Mouse (Mus musculus) Patski (cell line): ENCODE results near the gene Zbtb22. TPM values are rescaled to one million over a fixed set of nuclear protein-coding genes. Genes with fewer than 3 reads are reported as not detected.
"Not testable (repeated sequence)": the region's sequence is repeated elsewhere in the genome, so short reads cannot be mapped to it uniquely, and the experiment has no call there.

Experiments
- ATAC-seq: fragments of 100-300 bp; one replicate; pipeline ENCODE4 v1.8.0; 2021
- CTCF ChIA-PET: fragments of 350-600 bp; sonication (Branson Sonifier 250); formaldehyde crosslinking; loops from one replicate; lab custom pipeline; 2022; ENCODE audit warnings: inconsistent platforms; lab: Charles Lee
- POLR2A ChIA-PET: fragments of 350-600 bp; sonication (Branson Sonifier 250); formaldehyde crosslinking; loops from one replicate; lab custom pipeline; 2022; ENCODE audit warnings: antibody characterized with exemption, inconsistent platforms; lab: Charles Lee
- DNase-seq: peaks from one replicate; pipeline ENCODE4 v3.0.0-alpha.2; 2011; ENCODE audit warnings: low read depth, low spot score
- H3K27me3 ChIP-seq: fragments of 371-371 bp; one replicate; pipeline ENCODE4 v1.5.1; 2021
- CTCF ChIP-seq: fragments of 100-300 bp; IDR thresholded peaks from one replicate; pipeline ENCODE4 v1.5.1; 2021
- in situ Hi-C: fragments of 300-500 bp; cut with MboI; formaldehyde crosslinking; loops from 3 replicates; pipeline ENCODE4 v1.11.1; 2018; ENCODE audit warnings: low pct_unique_long_range_greater_than_20kb, mixed read lengths
- polyA plus RNA-seq: library from polyadenylated mRNA; unstranded; gene quantifications from one replicate; pipeline ENCODE4 v1.2.3, GENCODE M21; 2021

The Zbtb22 gene
- polyA plus RNA-seq, 1 experiment from 2014 or later, result 30.7 TPM

DNA sequence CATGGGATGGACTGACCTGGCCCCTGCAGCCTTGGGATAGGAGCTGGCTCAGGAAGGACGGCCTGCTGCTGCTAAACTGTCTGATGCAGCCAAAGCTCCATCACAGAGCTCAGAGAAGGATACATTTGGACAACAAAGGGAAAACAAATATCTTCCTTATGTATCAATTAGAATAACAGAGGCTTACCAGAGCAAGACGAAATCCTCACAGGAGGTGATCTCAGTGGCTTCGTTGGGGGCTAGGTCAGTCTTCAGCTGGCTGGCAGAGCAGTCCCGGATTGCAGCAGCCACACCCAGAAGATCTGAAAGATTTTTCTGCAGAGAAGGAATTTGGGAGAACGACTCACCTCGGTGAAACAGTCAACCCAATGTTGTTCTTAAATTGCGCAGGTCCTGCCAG, 23.3 kb upstream of the Zbtb22 start:
- in situ Hi-C loops, result no loop called here

DNA sequence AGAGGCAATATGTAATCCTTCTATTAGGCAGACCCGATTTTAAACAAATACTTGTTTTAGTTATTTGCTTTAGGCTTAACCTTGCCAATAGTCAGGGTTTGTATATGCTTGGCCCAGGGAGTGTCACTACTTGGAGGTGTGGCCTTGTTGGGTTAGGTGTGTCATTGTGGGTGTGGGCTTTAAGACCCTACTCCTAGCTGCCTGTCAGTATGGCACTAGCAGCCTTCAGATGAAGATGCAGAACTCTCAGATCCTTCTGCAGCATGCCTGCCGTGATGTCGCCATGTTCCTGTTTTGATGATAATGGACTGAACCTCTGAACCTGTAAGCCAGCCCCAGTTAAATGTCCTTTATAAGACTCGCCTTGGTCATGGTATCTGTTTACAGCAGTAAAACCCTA, 22.7 kb upstream of the Zbtb22 start:
- H3K27me3 ChIP-seq, DNase-seq, POLR2A ChIA-PET, ATAC-seq, CTCF ChIA-PET, in situ Hi-C loops: not testable (repeated sequence)

More for the DNA sequence above, 23.3 kb upstream of the Zbtb22 start:
- TF ChIP-seq CTCF, result no peak
- POLR2A ChIA-PET, result no interaction called here
- DNase-seq, result no peak
- no peaks in the 10 kb centered on the region for H3K27me3 ChIP-seq
- ATAC-seq, result no peak
- CTCF ChIA-PET, result no interaction called here

DNA sequence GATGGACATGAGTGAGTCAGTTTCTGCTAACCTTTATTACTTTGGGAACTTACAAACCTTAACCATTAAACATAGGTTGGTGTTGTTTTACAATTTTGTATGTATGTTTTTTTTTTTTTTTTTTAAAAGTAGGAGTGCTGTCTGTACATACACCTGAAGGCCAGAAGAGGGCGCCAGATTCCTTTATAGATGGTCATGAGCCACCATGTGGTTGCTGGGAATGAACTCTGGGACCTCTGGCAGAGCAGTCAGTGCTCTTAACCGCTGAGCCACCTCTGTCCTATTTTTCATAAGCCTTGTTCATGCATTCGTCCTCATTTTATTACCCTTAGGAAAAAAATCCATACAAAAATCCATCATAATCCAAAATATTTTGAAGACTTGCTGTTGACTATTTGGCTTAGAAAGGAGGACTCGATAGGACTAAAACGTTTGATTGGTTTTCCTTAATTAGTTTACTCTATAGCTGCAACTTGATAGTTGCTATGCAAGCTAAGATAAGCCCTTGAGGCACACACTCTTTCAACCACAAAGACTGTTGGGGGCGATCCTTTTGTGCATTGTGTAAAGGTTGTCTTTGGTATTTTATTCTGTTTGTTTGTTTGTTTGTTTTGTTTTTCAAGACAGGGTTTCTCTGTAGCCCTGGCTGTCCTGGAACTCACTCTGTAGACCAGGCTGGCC, 18.4 kb upstream of the Zbtb22 start:
- POLR2A ChIA-PET, result interaction anchor here (1.0 kb wide), 1 partner anchor 11 kb away, joined by 4 read pairs; no protein-coding TSS in a partner anchor

DNA sequence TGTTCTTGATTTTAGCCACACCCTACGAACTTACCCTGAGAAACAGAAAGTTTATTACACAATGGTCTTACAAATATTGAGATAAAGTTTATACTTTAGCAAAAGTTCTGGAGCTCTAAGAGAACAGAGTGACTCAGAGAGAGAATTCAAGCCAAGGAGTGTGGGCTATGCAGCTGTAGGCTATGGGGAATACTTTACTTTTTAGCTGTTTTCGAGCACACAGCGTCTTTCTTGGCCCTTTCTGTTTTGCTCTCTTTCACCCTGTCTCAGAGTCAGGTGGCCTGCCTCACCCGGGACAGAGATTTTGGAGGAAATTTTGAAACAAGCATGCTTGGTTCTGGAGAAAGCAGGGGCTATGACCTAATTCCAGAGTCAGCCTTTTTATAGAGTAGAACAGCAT, 17.5 kb upstream of the Zbtb22 start:
- DNase-seq, in situ Hi-C loops, H3K27me3 ChIP-seq, ATAC-seq: not testable (repeated sequence)
- ChIA-PET POLR2A (interaction anchor here (1.0 kb wide), 1 partner anchor 10 kb away, joined by 4 read pairs; no protein-coding TSS in a partner anchor), CTCF (interaction anchor here (0.8 to 5.6 kb wide), 5 partner anchors 10 to 42 kb away, joined by 3 to 38 read pairs (median 4); partner anchors contain the start of genes Daxx, Pfdn6 and Wdr46)

More for the DNA sequence above, 18.4 kb upstream of the Zbtb22 start:
- in situ Hi-C loops, result no loop called here
- TF ChIP-seq CTCF, result peak; percentile 78
- ATAC-seq, result no peak
- H3K27me3 ChIP-seq, result no peaks in the 10 kb centered on the region
- CTCF ChIA-PET, result interaction anchor here (0.6 to 5.6 kb wide), 6 partner anchors 11 to 43 kb away, joined by 3 to 38 read pairs (median 4); partner anchors contain the start of genes Daxx, Pfdn6 and Wdr46
- no peak for DNase-seq

DNA sequence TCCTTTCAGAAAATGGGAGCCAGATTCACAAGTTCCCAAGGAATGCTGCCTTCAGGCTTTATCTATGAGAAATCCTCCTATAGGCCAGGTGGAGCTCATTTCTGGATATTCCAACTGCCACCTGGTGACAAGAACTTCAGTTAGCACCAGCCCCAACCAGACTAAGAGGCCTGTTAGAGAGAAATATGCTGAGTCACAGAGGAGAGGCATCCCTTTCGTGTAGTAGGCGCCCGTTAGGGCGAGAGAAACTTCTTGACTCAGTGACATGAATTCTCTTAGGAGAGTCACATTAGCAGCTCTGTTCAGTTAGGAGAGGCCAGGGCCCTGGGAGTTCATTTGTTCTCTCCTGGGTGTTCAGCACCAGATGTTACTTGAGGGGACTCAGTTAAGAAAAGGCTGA, 16.1 kb upstream of the Zbtb22 start:
- DNase-seq, result no peak
- in situ Hi-C loops, result no loop called here
- no peaks in the 10 kb centered on the region for H3K27me3 ChIP-seq
- no peak for TF ChIP-seq CTCF
- POLR2A ChIA-PET, result no interaction called here
- no peak for ATAC-seq
- CTCF ChIA-PET, result no interaction called here

DNA sequence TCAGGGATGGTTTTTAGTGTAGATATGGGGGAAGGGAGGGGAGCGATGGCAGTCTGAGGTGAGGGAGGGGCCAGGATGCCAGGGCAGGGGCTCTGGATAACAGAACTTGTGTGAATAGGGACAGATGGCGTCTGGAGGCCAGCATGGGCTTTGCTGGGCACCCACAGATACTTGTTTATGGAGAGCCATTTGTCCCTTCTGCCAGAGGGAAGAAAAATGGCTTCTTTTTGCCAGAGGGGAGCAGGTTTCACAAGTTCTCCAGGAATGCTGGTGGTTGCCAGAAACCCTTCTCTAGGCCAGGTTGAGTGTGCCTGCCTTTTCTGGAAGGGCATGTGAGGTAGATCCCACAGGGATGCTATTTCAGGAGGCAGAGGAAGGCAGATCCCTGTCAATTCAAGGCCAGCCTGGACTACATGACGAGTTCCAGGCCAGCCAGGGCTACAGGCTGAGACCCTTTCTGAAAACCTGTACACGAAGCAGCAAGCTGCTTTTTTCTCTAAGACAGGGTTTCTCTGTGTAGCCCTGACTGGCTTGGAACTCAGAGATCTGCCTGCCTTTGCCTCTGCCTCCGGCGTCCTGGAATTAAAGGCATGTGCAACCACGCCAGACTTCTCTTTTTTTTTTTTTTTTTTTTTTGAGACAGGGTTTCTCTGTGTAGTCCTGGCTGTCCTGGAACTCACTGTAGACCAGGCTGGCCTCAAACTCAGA, 15.3 kb upstream of the Zbtb22 start:
- no peak for ATAC-seq
- no peak for DNase-seq
- no peak for TF ChIP-seq CTCF
- H3K27me3 ChIP-seq, result no peaks in the 10 kb centered on the region
- ChIA-PET POLR2A (no interaction called here), CTCF (no interaction called here)
- in situ Hi-C loops, result no loop called here

DNA sequence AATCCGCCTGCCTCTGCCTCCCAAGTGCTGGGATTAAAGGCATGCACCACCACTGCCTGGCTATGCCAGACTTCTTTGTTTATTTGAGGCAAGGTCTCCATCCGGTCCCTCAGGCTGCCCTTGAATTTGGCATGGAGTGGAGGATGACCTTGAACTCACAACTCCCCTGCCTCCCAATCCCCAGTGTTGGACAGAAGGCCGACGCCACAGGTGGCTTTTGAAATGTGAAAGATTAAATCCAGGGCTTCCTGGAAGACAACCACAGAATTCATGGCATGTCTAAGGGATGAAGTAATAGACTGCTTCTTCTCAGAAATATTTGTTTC, 14.8 kb upstream of the Zbtb22 start:
- no peak for TF ChIP-seq CTCF
- H3K27me3 ChIP-seq, result no peaks in the 10 kb centered on the region
- ATAC-seq (no peak), DNase-seq (no peak)
- in situ Hi-C loops, result no loop called here
- ChIA-PET POLR2A (no interaction called here), CTCF (no interaction called here)

DNA sequence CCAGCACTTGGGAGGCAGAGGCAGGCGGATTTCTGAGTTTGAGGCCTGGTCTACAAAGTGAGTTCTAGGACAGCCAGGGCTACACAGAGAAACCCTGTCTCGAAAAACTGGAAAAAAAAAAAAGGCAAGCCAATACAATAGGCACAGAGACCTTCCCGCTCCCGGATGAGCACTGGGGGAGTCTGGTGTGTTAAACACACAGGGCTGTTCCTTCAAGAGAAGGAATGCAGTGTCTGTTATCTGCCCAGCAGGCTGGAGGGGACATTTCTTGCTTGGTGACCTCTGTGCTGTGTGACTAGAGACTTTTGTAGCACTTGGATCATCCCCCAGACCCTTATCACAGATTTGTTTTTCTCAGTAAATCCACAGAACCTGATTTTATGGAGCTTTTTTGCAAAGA, 14.1 kb upstream of the Zbtb22 start:
- in situ Hi-C loops, result no loop called here
- H3K27me3 ChIP-seq, result no peaks in the 10 kb centered on the region
- POLR2A ChIA-PET, result no interaction called here
- no peak for TF ChIP-seq CTCF
- DNase-seq (no peak), ATAC-seq (no peak)
- CTCF ChIA-PET, result no interaction called here

DNA sequence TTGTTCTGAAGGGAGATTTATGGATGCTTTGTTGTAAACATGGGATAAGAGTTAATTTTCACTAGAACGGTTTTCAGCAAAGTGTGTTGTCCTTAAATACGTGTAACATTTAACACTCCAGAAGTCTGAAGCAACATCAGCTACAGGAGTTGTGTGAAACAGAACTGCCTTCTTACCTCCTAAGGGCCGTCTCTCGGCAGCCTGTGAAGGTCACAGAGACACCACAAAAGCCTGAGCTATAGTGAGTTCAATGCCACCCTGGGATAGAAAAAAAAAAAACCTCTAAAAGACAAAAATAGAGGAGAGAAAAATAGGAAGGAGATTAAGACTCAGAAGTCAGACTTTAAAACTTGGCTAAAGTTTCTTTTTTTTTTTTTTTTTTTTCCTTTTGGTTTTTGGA, 13.6 kb upstream of the Zbtb22 start:
- TF ChIP-seq CTCF, result no peak
- no peak for DNase-seq
- ATAC-seq, result no peak
- in situ Hi-C loops, result no loop called here
- ChIA-PET POLR2A (no interaction called here), CTCF (no interaction called here)
- H3K27me3 ChIP-seq, result no peaks in the 10 kb centered on the region

DNA sequence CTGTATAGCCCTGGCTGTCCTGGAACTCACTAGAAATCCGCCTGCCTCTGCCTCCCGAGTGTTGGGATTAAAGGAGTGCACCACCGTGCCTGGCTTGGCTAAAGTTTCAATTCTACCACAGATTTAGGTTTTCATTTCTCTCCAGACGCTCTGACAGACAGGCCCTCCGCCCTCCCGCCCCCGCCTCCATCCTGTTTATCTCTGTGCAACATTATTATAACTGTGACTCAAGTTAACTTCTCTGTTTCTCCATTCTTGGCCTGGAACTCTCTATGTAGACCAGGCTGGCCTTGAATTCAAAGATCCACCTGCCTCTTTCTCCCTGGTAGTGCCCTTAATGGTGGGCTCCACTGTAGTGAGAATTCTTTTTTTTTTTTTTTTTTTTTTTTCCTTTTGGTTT, 13.2 kb upstream of the Zbtb22 start:
- in situ Hi-C loops, result no loop called here
- CTCF ChIA-PET, result no interaction called here

DNA sequence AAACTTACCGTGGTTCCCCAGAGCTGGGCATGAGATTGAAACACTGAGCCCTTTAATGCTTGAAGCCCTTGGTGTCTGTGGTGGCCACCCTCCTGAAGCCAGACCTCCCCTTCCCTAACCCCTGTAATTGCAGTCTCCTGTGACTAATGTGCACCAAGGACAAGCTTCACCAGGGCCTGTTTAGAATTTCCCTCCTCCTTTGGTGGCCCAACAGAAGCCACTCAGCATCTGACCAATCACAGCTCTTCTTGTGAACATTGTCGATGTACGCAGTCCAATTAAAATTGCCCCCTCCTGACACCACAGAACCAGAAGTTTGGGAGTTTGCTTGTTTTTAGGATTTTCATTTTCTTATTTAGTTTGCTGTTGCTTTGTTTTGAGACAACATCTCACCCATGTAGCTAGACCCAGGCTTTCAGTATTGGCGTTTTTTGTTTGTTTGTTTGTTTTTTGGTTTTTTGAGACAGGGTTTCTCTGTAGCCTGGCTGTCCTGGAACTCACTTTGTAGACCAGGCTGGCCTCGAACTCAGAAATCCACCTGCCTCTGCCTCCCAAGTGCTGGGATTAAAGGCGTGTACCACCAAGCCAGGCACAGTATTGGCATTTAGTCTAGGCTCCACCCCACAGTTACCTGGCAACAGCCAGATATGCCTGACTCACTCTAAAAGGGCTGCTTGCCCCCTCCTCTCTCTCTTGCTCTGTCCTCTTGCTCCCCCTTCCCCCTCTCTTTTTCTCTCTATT, 11.6 kb upstream of the Zbtb22 start:
- ATAC-seq, POLR2A ChIA-PET, DNase-seq, in situ Hi-C loops, H3K27me3 ChIP-seq, CTCF ChIA-PET: not testable (repeated sequence)

More for the DNA sequence above, 13.2 kb upstream of the Zbtb22 start:
- DNase-seq (no peak), ATAC-seq (no peak)
- H3K27me3 ChIP-seq, result no peaks in the 10 kb centered on the region
- no peak for TF ChIP-seq CTCF
- POLR2A ChIA-PET, result no interaction called here

DNA sequence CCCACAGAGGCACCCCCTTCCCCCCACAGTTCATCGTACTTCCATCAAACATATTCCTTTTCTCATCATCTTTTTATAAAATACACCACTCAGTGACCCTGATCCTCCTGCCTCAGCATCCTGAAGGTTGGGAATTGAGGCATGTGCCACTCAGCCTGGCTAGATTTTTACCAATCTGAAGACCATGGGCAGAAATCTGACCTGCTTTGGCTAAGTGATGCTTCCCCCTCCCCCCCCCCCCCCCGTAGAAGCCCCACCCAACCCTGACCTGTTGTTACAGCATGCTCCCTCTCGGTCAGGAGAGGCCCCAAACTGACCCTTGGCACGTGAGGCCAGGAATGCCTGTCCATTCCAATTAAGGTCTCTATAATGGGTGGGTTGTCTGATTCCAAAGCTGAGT, 10.9 kb upstream of the Zbtb22 start, which contains the start of gene Platr17:
Gene Platr17 (plus strand): TSS at position 301 of the 400 bp plus-strand sequence.
- H3K27me3 ChIP-seq, DNase-seq, in situ Hi-C loops, CTCF ChIA-PET, ATAC-seq, POLR2A ChIA-PET: not testable (repeated sequence)
